Mouse (Mus musculus) heart, postnatal 0 days (tissue): ENCODE measurements around the gene Crxos. TPM values are rescaled to one million over a fixed set of nuclear protein-coding genes. Genes with fewer than 3 reads are reported as not detected.

Experiments used
- ATAC-seq: fragments of 200-750 bp; cut with Nextera tagmentation; 2 replicates; pipeline ENCODE4 v1.8.0; 2017; ENCODE audit warnings: low read depth, moderate number of reproducible peaks, moderate library complexity; ENCODE audit not compliant: insufficient read depth
- DNase-seq: peaks from one replicate; pipeline ENCODE4 v3.0.0-alpha.2; 2016; ENCODE audit warnings: low spot score
- H3K27ac ChIP-seq: fragments of 300-500 bp; sonication (generic); 2 replicates; pipeline ENCODE4 v1.5.1; 2014; ENCODE audit warnings: low read depth, mild to moderate bottlenecking
- H3K27me3 ChIP-seq: fragments of 300-500 bp; sonication (generic); 2 replicates; pipeline ENCODE4 v1.6.1; 2014; ENCODE audit warnings: low read length, mixed read lengths; ENCODE audit not compliant: control insufficient read depth, insufficient read depth
- H3K36me3 ChIP-seq: fragments of 300-500 bp; sonication (generic); replicated peaks from 2 replicates; pipeline ENCODE4 v1.6.1; 2014; ENCODE audit warnings: low read length, mixed read lengths; ENCODE audit not compliant: control insufficient read depth, insufficient read depth
- H3K4me1 ChIP-seq: fragments of 300-500 bp; sonication (generic); 2 replicates; pipeline ENCODE4 v1.6.1; 2014; ENCODE audit warnings: antibody characterized with exemption; ENCODE audit not compliant: control insufficient read depth, insufficient read depth
- H3K4me2 ChIP-seq: fragments of 300-500 bp; sonication (generic); 2 replicates; pipeline ENCODE4 v1.6.1; 2014; ENCODE audit warnings: low read depth, mild to moderate bottlenecking, low read length, moderate library complexity
- H3K4me3 ChIP-seq: fragments of 300-500 bp; sonication (generic); 2 replicates; pipeline ENCODE4 v1.5.1; 2014; ENCODE audit warnings: low read depth, low read length
- H3K9ac ChIP-seq: fragments of 300-500 bp; sonication (generic); replicated peaks from 2 replicates; pipeline ENCODE4 v1.6.1; 2014; ENCODE audit warnings: low read depth, low read length, mixed read lengths
- H3K9me3 ChIP-seq: fragments of 300-500 bp; sonication (generic); replicated peaks from 2 replicates; pipeline ENCODE4 v1.6.1; 2016; ENCODE audit warnings: low read length; ENCODE audit not compliant: control insufficient read depth
- CTCF ChIP-seq: IDR thresholded peaks from 2 replicates; pipeline ENCODE4 v1.5.1; 2016; ENCODE audit warnings: antibody characterized with exemption, control low read depth, low read depth
- EP300 ChIP-seq: IDR thresholded peaks from 2 replicates; pipeline ENCODE4 v1.6.1; 2016; ENCODE audit warnings: antibody characterized with exemption, low read depth
- WGBS: fragments of 180-500 bp; shearing (Covaris S2); extraction: QIAGEN DNeasy Blood & Tissue Kit; methylation state at CpG from one replicate; pipeline ENCODE4 v1.1.7; 2014; 5-methylcytosine and 5-hydroxymethylcytosine counted together
- polyA plus RNA-seq: library from polyadenylated mRNA; unstranded; fragments of >200 nt; fragmentation: Nextera tagmentation; extraction: Ambion mirVana; gene quantifications from 2 replicates; pipeline ENCODE4 v1.2.1, GENCODE M21; 2015
- total RNA-seq: library from RNA; depleted of rRNA; stranded (reverse); fragments of >200 nt; gene quantifications from 2 replicates; pipeline ENCODE4 v1.2.3, GENCODE M21; 2014; ENCODE audit warnings: low replicate concordance; rRNA removed

Gene Crxos
- total and polyA plus RNA-seq, 2 experiments from 2014 or later: not detected

- H3K9ac ChIP-seq: no peak overlapping the region
- peaks cover 12% of the 10 kb centered on the region for H3K4me1 ChIP-seq
- ATAC-seq (no peak), DNase-seq (no peak)
- H3K4me2 ChIP-seq: no peak overlapping the region; the same call in 1 of the 2 replicates
- no peak overlapping the region for H3K4me3 ChIP-seq
- 29% methylated on average over 4 of the region's 4 CpGs for WGBS
- H3K27ac ChIP-seq: peak overlapping the region; percentile 72
- no peaks in the 10 kb centered on the region for H3K27me3 ChIP-seq
- no peaks in the 10 kb centered on the region for H3K9me3 ChIP-seq
- peaks cover 49% of the 10 kb centered on the region for H3K36me3 ChIP-seq
- no peak for TF ChIP-seq CTCF
- TF ChIP-seq EP300: no peak
Observed at GRCm38 (mm10) chr7:15947653-15948260, 65.3 kb downstream of the Crxos start.

GRCm38 (mm10) chr7:15948381-15948941 lies 66.0 kb downstream of the Crxos start:
- DNase-seq (peak; percentile 84), ATAC-seq (peak; percentile 73)
- peak overlapping the region; percentile 72 for H3K27ac ChIP-seq
- TF ChIP-seq EP300: peak; percentile 67
- TF ChIP-seq CTCF: peak; percentile 90
- peaks cover 46% of the 10 kb centered on the region for H3K36me3 ChIP-seq
- peak overlapping the region; percentile 18; the same call in 1 of the 2 replicates for H3K4me3 ChIP-seq
- H3K9me3 ChIP-seq: no peaks in the 10 kb centered on the region
- H3K27me3 ChIP-seq: no peaks in the 10 kb centered on the region
- H3K4me2 ChIP-seq: peak overlapping the region; percentile 50
- peaks cover 12% of the 10 kb centered on the region for H3K4me1 ChIP-seq
- whole genome bisulfite sequencing: 4% methylated on average over 23 of the region's 23 CpGs
- no peak overlapping the region for H3K9ac ChIP-seq

- no peak overlapping the region for H3K4me3 ChIP-seq
- H3K36me3 ChIP-seq: peaks cover 46% of the 10 kb centered on the region
- no peaks in the 10 kb centered on the region for H3K27me3 ChIP-seq
- TF ChIP-seq CTCF (no peak), EP300 (no peak)
- H3K27ac ChIP-seq: peak overlapping the region; percentile 72
- DNase-seq (no peak), ATAC-seq (no peak)
- H3K4me2 ChIP-seq: 0 out of 2 replicates have a peak overlapping the region, but pooled peaks have one; percentile 50
- WGBS: 67% methylated on average over 7 of the region's 7 CpGs
- no peaks in the 10 kb centered on the region for H3K9me3 ChIP-seq
- H3K9ac ChIP-seq: no peak overlapping the region
- H3K4me1 ChIP-seq: peaks cover 12% of the 10 kb centered on the region
Observed at GRCm38 (mm10) chr7:15949216-15949790, 66.9 kb downstream of the Crxos start.

GRCm38 (mm10) chr7:15950008-15950407 lies 67.6 kb downstream of the Crxos start:
- Histone ChIP-seq H3K9me3 (no peaks in the 10 kb centered on the region), H3K27ac (no peak overlapping the region; the same call in 1 of the 2 replicates), H3K4me1 (peaks cover 7% of the 10 kb centered on the region), H3K4me2 (no peak overlapping the region), H3K4me3 (no peak overlapping the region), H3K9ac (no peak overlapping the region), H3K36me3 (peaks cover 49% of the 10 kb centered on the region), H3K27me3 (no peaks in the 10 kb centered on the region)
- TF ChIP-seq CTCF (no peak), EP300 (no peak)
- no peak for ATAC-seq
- 83% methylated on average over 15 of the region's 15 CpGs for WGBS
- DNase-seq: no peak

GRCm38 (mm10) chr7:15952416-15952815 lies 70.0 kb downstream of the Crxos start:
- no peaks in the 10 kb centered on the region for H3K9me3 ChIP-seq
- 0 out of 2 replicates have a peak, but pooled peaks cover 3% of the 10 kb centered on the region for H3K4me1 ChIP-seq
- no peaks in the 10 kb centered on the region for H3K27me3 ChIP-seq
- DNase-seq: no peak
- TF ChIP-seq EP300: no peak
- no peak for TF ChIP-seq CTCF
- no peak for ATAC-seq
- peaks cover 62% of the 10 kb centered on the region for H3K36me3 ChIP-seq
- H3K4me3 ChIP-seq: no peak overlapping the region
- no peak overlapping the region for H3K4me2 ChIP-seq
- H3K27ac ChIP-seq: no peak overlapping the region
- H3K9ac ChIP-seq: no peak overlapping the region
- WGBS: 42% methylated on average over 3 of the region's 3 CpGs

Other genes with a start within 250 kb of the Crxos start
- not detected in 2 replicates for gene Obox3, start 242.7 kb upstream of the Crxos start, total RNA-seq
- not detected in 2 replicates for gene Obox3, start 242.7 kb upstream of the Crxos start, polyA plus RNA-seq
- gene Obox5, start 132.5 kb upstream of the Crxos start, total RNA-seq: not detected in 2 replicates
- gene Obox5, start 132.5 kb upstream of the Crxos start, polyA plus RNA-seq: not detected in 2 replicates
- not detected in 2 replicates for gene Obox6, start 42.9 kb upstream of the Crxos start, total RNA-seq
- not detected in 2 replicates for gene Obox6, start 42.9 kb upstream of the Crxos start, polyA plus RNA-seq
- gene Crx, start 2.6 kb upstream of the Crxos start, total RNA-seq: not detected in 2 replicates
- gene Crx, start 2.6 kb upstream of the Crxos start, polyA plus RNA-seq: not detected in 2 replicates
- gene Selenow, start 39.8 kb downstream of the Crxos start, total RNA-seq: 292 and 404 TPM in 2 replicates
- 632 and 642 TPM in 2 replicates for gene Selenow, start 39.8 kb downstream of the Crxos start, polyA plus RNA-seq
- 81.6 and 102 TPM in 2 replicates for gene Nop53, start 63.5 kb downstream of the Crxos start, total RNA-seq
- gene Nop53, start 63.5 kb downstream of the Crxos start, polyA plus RNA-seq: 120 and 128 TPM in 2 replicates
- 66.7 and 80.0 TPM in 2 replicates for gene Ehd2, start 85.0 kb downstream of the Crxos start, total RNA-seq
- 47.5 and 48.7 TPM in 2 replicates for gene Ehd2, start 85.0 kb downstream of the Crxos start, polyA plus RNA-seq
- 2.6 and 7.2 TPM in 2 replicates for gene Bicra, start 165.3 kb downstream of the Crxos start, total RNA-seq
- gene Bicra, start 165.3 kb downstream of the Crxos start, polyA plus RNA-seq: 2.0 and 2.4 TPM in 2 replicates
- gene Zfp541, start 179.2 kb downstream of the Crxos start, total RNA-seq: 0.54 TPM in 1 of 2 replicates, not detected in the other
- not detected in 2 replicates for gene Zfp541, start 179.2 kb downstream of the Crxos start, polyA plus RNA-seq
- gene Napa, start 215.8 kb downstream of the Crxos start, total RNA-seq: 259 and 452 TPM in 2 replicates
- gene Napa, start 215.8 kb downstream of the Crxos start, polyA plus RNA-seq: 144 and 154 TPM in 2 replicates
- 40.1 and 45.1 TPM in 2 replicates for gene Kptn, start 237.3 kb downstream of the Crxos start, total RNA-seq
- gene Kptn, start 237.3 kb downstream of the Crxos start, polyA plus RNA-seq: 26.2 and 27.1 TPM in 2 replicates
- gene Slc8a2, start 247.2 kb downstream of the Crxos start, total RNA-seq: 0.57 and 1.2 TPM in 2 replicates
- gene Slc8a2, start 247.2 kb downstream of the Crxos start, polyA plus RNA-seq: 0.03 and 0.05 TPM in 2 replicates